Mouse (Mus musculus) spleen, adult 2 months (tissue): ENCODE measurements at regions not wholly inside any gene's neighbourhood (a gene's known extent, or its start where the extent isn't known, plus 50 kb on each side); places are given as distances from the start of the nearest gene placed in this dataset.

Source experiments
- CTCF ChIP-seq: fragments of 200-500 bp; IDR thresholded peaks from 2 replicates; pipeline ENCODE4 v1.5.1; 2011; ENCODE audit warnings: mild to moderate bottlenecking, inconsistent platforms; ENCODE audit not compliant: insufficient read depth, insufficient read length, insufficient replicate concordance; ENCODE audit errors: extremely low read depth
- POLR2A ChIP-seq: fragments of 200-500 bp; IDR thresholded peaks from 2 replicates; pipeline ENCODE4 v1.6.1; 2011; ENCODE audit warnings: low read depth, low read length, inconsistent platforms

GRCm38 (mm10) chr15:94046186-94046585 is 419.0 kb downstream of the Adamts20 start:
- no peak for TF ChIP-seq CTCF
- no peak for TF ChIP-seq POLR2A
